Mouse (Mus musculus) intestine, postnatal 0 days (tissue): ENCODE data around the gene Bhlha15. TPM values are rescaled to one million over a fixed set of nuclear protein-coding genes. Genes with fewer than 3 reads are reported as not detected.

Experiments used
- ATAC-seq: fragments of 200-750 bp; cut with Nextera tagmentation; 2 replicates; pipeline ENCODE4 v1.8.0; 2017; ENCODE audit warnings: mild to moderate bottlenecking, moderate TSS enrichment, moderate library complexity
- H3K27ac ChIP-seq: fragments of 300-500 bp; sonication (generic); 2 replicates; pipeline ENCODE4 v1.5.1; 2014; ENCODE audit warnings: mild to moderate bottlenecking, low read depth, low read length, moderate library complexity
- H3K27me3 ChIP-seq: fragments of 300-500 bp; sonication (generic); replicated peaks from 2 replicates; pipeline ENCODE4 v1.6.1; 2014; ENCODE audit warnings: low read length, mixed read lengths; ENCODE audit not compliant: control insufficient read depth, insufficient read depth
- H3K36me3 ChIP-seq: fragments of 300-500 bp; sonication (generic); 2 replicates; pipeline ENCODE4 v1.6.1; 2014; ENCODE audit warnings: mild to moderate bottlenecking, moderate library complexity; ENCODE audit not compliant: control insufficient read depth, insufficient read depth
- H3K4me1 ChIP-seq: fragments of 300-500 bp; sonication (generic); replicated peaks from 2 replicates; pipeline ENCODE4 v1.6.1; 2014; ENCODE audit warnings: antibody characterized with exemption, low read length, mixed read lengths; ENCODE audit not compliant: control insufficient read depth, insufficient read depth
- H3K4me2 ChIP-seq: fragments of 300-500 bp; sonication (generic); replicated peaks from 2 replicates; pipeline ENCODE4 v1.6.1; 2014; ENCODE audit warnings: low read depth, mild to moderate bottlenecking, moderate library complexity
- H3K4me3 ChIP-seq: fragments of 300-500 bp; sonication (generic); 2 replicates; pipeline ENCODE4 v1.5.1; 2014; ENCODE audit warnings: low read depth, low read length
- H3K9ac ChIP-seq: fragments of 300-500 bp; sonication (generic); 2 replicates; pipeline ENCODE4 v1.6.1; 2014; ENCODE audit warnings: mild to moderate bottlenecking, low read depth, low read length
- H3K9me3 ChIP-seq: fragments of 300-500 bp; sonication (generic); 2 replicates; pipeline ENCODE4 v1.6.1; 2016; ENCODE audit warnings: mixed run types; ENCODE audit not compliant: control insufficient read depth
- CTCF ChIP-seq: sonication (generic); IDR thresholded peaks from 2 replicates; pipeline ENCODE4 v1.5.1; 2016; ENCODE audit warnings: low read depth, mild to moderate bottlenecking, control low read depth, antibody characterized with exemption, moderate library complexity
- WGBS: fragments of 180-500 bp; shearing (Covaris S2); extraction: QIAGEN DNeasy Blood & Tissue Kit; methylation state at CpG from one replicate; pipeline ENCODE4 v1.1.7; 2014; 5-methylcytosine and 5-hydroxymethylcytosine counted together
- polyA plus RNA-seq: library from polyadenylated mRNA; unstranded; fragments of >200 nt; fragmentation: Nextera tagmentation; extraction: Ambion mirVana; gene quantifications from 2 replicates; pipeline ENCODE4 v1.2.1, GENCODE M21; 2015

Gene Bhlha15
- polyA plus RNA-seq, 1 experiment from 2014 or later = 0.16 TPM

DNA sequence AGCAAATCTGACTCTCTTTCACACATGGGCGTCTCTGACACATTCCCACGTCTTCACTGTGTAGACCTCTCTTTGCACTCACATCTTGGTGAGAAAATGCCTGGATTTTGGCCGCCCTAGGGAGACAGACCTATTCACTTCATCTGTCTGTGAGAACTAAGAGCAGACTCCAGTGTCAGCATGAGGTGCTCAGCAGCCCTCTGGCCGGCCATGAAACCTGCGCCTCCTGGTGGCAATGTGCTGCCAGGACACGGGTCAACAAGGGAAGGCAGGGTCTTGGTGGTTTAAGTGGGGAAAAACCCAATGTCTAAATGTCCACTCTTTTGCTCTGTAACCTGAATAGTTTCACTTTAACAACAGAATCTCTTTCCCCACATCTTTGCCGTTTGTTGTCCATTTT, 24.4 kb downstream of the Bhlha15 start:
- Histone ChIP-seq H3K4me2 (no peak overlapping the region), H3K27me3 (no peaks in the 10 kb centered on the region), H3K27ac (no peak overlapping the region), H3K4me1 (no peaks in the 10 kb centered on the region), H3K36me3 (peaks cover 57% of the 10 kb centered on the region), H3K9me3 (no peaks in the 10 kb centered on the region), H3K9ac (no peak overlapping the region), H3K4me3 (no peak overlapping the region)
- ATAC-seq = 0 out of 2 replicates have a peak, but pooled peaks have one; percentile 14
- peak; percentile 90 for TF ChIP-seq CTCF
- WGBS = 37% methylated on average over 7 of the region's 7 CpGs

DNA sequence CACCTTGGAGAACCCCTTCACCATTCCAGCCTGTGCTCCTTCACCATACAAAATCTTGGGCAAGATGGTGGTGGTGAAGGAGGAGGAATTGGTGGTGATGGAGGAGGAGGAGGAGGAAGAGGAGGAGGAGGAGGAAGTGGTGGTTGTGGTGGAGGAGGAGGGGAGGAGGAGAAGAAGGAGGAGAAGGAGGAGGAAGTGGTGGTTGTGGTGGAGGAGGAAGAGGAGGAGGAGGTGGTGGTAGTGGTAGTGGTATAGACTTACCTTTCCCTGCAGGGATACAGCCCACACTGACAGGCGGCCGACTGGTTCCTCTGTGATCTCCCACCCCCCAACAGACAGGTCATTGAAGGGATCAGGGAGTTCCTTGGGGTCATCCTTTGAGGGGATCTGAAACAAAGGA, 25.9 kb downstream of the Bhlha15 start:
- H3K27ac ChIP-seq = no peak overlapping the region
- no peaks in the 10 kb centered on the region for H3K9me3 ChIP-seq
- H3K9ac ChIP-seq = no peak overlapping the region
- ATAC-seq = no peak
- no peaks in the 10 kb centered on the region for H3K27me3 ChIP-seq
- peaks cover 41% of the 10 kb centered on the region for H3K36me3 ChIP-seq
- no peak overlapping the region for H3K4me3 ChIP-seq
- no peak for TF ChIP-seq CTCF
- H3K4me2 ChIP-seq = no peak overlapping the region
- no peaks in the 10 kb centered on the region for H3K4me1 ChIP-seq
- WGBS = 77% methylated on average over 2 of the region's 2 CpGs

DNA sequence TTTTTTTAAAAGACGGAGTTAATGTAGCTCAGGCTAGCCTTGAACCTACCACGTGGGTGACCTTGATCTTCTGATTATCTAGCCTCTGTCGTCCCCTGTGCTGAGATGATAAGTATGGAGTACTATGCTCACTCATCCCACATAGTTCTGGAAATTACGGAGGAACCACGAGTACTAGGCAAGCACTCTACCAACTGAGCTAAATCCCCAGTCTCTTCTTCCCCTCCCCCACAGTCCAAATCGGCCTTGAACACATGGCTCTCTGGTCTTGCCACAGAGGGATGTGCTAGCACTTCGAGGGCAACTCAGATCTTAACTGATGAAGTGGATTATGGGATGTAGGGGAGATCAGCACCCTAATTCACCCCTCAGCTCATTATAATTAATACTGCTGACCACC, 28.0 kb downstream of the Bhlha15 start:
- ATAC-seq = no peak
- H3K4me3 ChIP-seq = no peak overlapping the region
- no peak overlapping the region for H3K4me2 ChIP-seq
- no peak overlapping the region for H3K27ac ChIP-seq
- 91% methylated on average over 7 of the region's 7 CpGs for WGBS
- H3K27me3 ChIP-seq = no peaks in the 10 kb centered on the region
- H3K9me3 ChIP-seq = no peaks in the 10 kb centered on the region
- peaks cover 27% of the 10 kb centered on the region; the same call in 1 of the 2 replicates for H3K36me3 ChIP-seq
- H3K4me1 ChIP-seq = no peaks in the 10 kb centered on the region
- no peak overlapping the region for H3K9ac ChIP-seq
- no peak for TF ChIP-seq CTCF

DNA sequence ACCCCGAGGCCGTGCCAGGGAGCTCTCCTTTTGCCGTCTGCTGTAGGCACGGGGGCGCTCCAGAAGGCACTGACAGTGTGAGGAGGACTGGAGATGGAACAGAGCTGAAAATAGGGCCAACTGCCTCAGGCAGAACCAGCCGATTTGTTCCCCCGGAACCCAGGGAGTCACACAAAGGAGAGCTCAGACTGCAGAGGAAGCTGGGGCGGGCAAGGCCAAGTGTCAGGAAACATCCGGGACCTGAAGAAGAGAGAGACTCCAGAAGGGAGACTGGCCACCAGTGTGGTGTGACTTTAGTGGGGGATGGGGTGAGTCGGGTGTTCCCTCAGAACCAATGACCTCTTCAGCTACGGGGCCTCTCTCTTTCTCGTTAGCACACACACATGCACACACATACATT, 29.2 kb downstream of the Bhlha15 start:
- no peak overlapping the region for H3K27ac ChIP-seq
- H3K4me1 ChIP-seq = no peaks in the 10 kb centered on the region
- peaks cover 22% of the 10 kb centered on the region; the same call in 1 of the 2 replicates for H3K36me3 ChIP-seq
- no peak for ATAC-seq
- no peaks in the 10 kb centered on the region for H3K9me3 ChIP-seq
- no peak overlapping the region for H3K4me3 ChIP-seq
- 82% methylated on average over 12 of the region's 12 CpGs for WGBS
- H3K9ac ChIP-seq = no peak overlapping the region
- no peaks in the 10 kb centered on the region for H3K27me3 ChIP-seq
- TF ChIP-seq CTCF = no peak
- H3K4me2 ChIP-seq = no peak overlapping the region

DNA sequence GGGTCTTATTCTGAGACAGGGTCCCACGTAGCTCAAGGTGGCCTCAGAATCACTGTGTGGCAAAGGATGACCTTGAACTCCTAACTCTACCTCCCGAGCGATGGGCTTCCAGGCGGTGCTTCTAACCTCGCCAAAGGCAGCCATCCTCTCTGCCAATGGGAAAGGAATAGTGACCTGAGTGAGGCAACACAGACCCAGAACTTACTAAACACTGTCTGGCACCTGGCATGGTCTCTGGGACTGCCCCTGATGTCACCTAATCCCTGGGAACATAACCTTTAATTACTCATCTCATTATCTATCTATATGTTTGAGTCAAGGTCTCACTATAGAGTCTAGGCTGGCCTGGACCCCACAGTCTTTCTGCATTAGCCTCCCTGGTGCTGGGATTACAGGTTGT, 29.9 kb downstream of the Bhlha15 start:
- H3K36me3 ChIP-seq = peaks cover 21% of the 10 kb centered on the region; the same call in 1 of the 2 replicates
- 87% methylated on average over 5 of the region's 5 CpGs for WGBS
- ATAC-seq = no peak
- H3K4me2 ChIP-seq = no peak overlapping the region
- no peak overlapping the region for H3K27ac ChIP-seq
- H3K9me3 ChIP-seq = no peaks in the 10 kb centered on the region
- TF ChIP-seq CTCF = no peak
- no peak overlapping the region for H3K9ac ChIP-seq
- no peaks in the 10 kb centered on the region for H3K4me1 ChIP-seq
- H3K27me3 ChIP-seq = no peaks in the 10 kb centered on the region
- no peak overlapping the region for H3K4me3 ChIP-seq

DNA sequence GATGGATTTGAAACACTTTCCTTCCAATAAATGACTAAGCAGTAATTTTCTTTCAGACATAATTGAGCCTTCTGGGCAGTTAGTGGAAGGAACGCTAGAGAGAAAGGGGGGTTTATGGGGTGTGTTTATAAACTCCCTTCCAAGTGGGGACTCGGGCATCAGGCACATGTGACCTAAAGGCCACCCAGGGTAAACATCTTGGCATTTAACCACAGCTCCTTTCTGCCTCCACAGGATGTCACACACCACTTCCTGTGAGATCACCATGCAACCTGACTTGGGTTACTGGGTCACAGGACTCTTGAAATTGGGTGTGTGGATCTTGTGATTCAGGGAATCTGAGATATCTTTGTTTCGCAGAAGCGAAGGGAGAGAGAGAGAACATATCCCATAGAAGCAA, 31.2 kb downstream of the Bhlha15 start:
- Histone ChIP-seq H3K9me3 (no peaks in the 10 kb centered on the region), H3K4me3 (no peak overlapping the region), H3K4me2 (no peak overlapping the region), H3K4me1 (no peaks in the 10 kb centered on the region), H3K27ac (no peak overlapping the region), H3K36me3 (peaks cover 9% of the 10 kb centered on the region; the same call in 1 of the 2 replicates), H3K27me3 (no peaks in the 10 kb centered on the region), H3K9ac (no peak overlapping the region)
- ATAC-seq = no peak
- no peak for TF ChIP-seq CTCF
- 64% methylated on average over 4 of the region's 4 CpGs for WGBS
